ENCODE assay signal across 7 mouse cellular contexts in the genomic region with DNA sequence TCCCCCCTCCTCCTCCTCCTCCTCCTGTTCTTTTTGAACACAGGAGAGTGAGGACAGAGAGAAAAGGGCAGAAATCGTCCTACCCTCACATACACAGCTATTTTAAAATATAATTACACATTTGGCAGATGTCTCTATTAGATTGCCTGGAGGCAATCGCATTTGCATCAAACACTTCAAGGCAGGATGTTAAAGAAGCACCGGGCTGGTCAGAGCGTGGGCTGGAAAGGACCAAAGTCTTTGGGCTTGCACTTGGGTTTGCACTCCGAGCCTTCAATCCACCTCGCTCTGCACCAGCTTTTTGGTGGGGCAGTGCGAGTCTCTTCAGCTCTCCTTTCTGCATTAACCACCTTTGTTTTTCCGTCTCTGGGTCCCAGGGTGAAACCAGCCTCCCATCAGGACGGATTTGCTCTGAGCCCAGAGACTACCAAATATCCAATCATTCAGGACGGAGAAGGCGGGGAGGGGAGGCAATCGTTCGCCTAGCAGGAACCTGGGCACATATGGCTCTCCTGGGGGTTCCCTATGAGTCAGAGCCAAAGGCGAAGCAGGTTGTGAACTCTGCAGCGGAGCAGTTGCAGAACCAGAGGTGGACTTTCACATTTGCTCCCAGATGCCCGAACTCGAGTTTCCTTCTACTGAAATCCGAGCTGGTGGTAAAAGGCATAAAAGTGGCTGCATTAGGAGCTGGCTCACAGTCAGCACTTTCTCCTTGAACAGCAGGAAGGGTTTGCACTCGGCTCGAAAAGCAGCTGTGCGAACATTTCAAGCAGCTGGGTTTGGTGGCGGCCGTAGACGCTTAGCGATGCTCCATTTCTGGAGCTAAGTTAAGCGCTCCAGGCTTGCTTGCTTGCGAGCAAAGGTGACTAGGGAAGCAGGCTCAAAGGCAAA. TPM values are rescaled to one million over a fixed set of nuclear protein-coding genes. Genes with fewer than 3 reads are reported as not detected.
DNase-seq lines count a peak whose midpoint lies in the region; ATAC-seq and TF ChIP-seq lines count a peak whose summit lies in the region.

No protein-coding gene starts in this region.

- H3K9ac ChIP-seq in forebrain, embryonic 12.5 days: peak overlapping the region; percentile 45
- no peak overlapping the region; the same call in 1 of the 2 replicates for H3K9ac ChIP-seq in stomach, embryonic 14.5 days (replicated peaks; ENCODE audit: low read depth, low read length)

- H3K4me2 ChIP-seq in forebrain, embryonic 12.5 days: peak overlapping the region; percentile 73
- peak overlapping the region; percentile 72 for H3K4me2 ChIP-seq in stomach, embryonic 14.5 days (replicated peaks; ENCODE audit: low read depth, low read length)

- TF ChIP-seq CTCF in E14TG2a.4 (conservative IDR thresholded peaks at IDR 0.05; ENCODE audit: low read length): no peak

- H3K27me3 ChIP-seq in E14TG2a.4 (ENCODE audit: insufficient read depth, low read length): peaks cover 46% of the 10 kb centered on the region
- peaks cover 30% of the 10 kb centered on the region for H3K27me3 ChIP-seq in forebrain, embryonic 12.5 days
- H3K27me3 ChIP-seq in hindbrain, embryonic 10.5 days (ENCODE audit: insufficient read depth, poor library complexity, severe bottlenecking): peaks cover 38% of the 10 kb centered on the region
- H3K27me3 ChIP-seq in stomach, embryonic 14.5 days (ENCODE audit: control insufficient read depth, insufficient read depth, low read length): 0 out of 2 replicates have a peak, but pooled peaks cover 6% of the 10 kb centered on the region

- peaks cover 20% of the 10 kb centered on the region for H3K4me1 ChIP-seq in E14TG2a.4 (replicated peaks; ENCODE audit: low read depth, low read length)
- H3K4me1 ChIP-seq in forebrain, embryonic 12.5 days: peaks cover 20% of the 10 kb centered on the region
- H3K4me1 ChIP-seq in hindbrain, embryonic 10.5 days (replicated peaks): peaks cover 33% of the 10 kb centered on the region
- H3K4me1 ChIP-seq in stomach, embryonic 14.5 days (ENCODE audit: control insufficient read depth, insufficient read depth, low read length): peaks cover 7% of the 10 kb centered on the region

- WGBS in forebrain, embryonic 12.5 days: under 1% methylated on average over 27 of the region's 27 CpGs
- under 1% methylated on average over 27 of the region's 27 CpGs for WGBS in hindbrain, embryonic 10.5 days
- 3% methylated on average over 27 of the region's 27 CpGs for WGBS in stomach, embryonic 14.5 days

- H3K36me3 ChIP-seq in E14TG2a.4 (ENCODE audit: insufficient read depth, low read length): no peaks in the 10 kb centered on the region
- H3K36me3 ChIP-seq in forebrain, embryonic 12.5 days (replicated peaks): no peaks in the 10 kb centered on the region
- H3K36me3 ChIP-seq in hindbrain, embryonic 10.5 days: no peaks in the 10 kb centered on the region
- H3K36me3 ChIP-seq in stomach, embryonic 14.5 days (ENCODE audit: control insufficient read depth, insufficient read depth, low read length): no peaks in the 10 kb centered on the region

- no peak overlapping the region for H3K27ac ChIP-seq in forebrain, embryonic 12.5 days
- H3K27ac ChIP-seq in hindbrain, embryonic 10.5 days: 0 out of 2 replicates have a peak overlapping the region, but pooled peaks have one; percentile 29
- H3K27ac ChIP-seq in stomach, embryonic 14.5 days (ENCODE audit: low read length): peak overlapping the region; percentile 52; the same call in 1 of the 2 replicates

- peak; percentile 52 for ATAC-seq in activated CD4-positive, CD25-positive, alpha-beta regulatory T cell, adult 4 months
- no peak for ATAC-seq in forebrain, embryonic 12.5 days (ENCODE audit: low FRiP score)
- ATAC-seq in megakaryocyte progenitor cell, adult 5-6 weeks (replicated peaks; ENCODE audit: poor library complexity): peak; percentile 23; the same call in 1 of the 2 replicates
- peak; percentile 53; the same call in 1 of the 2 replicates for ATAC-seq in stomach, embryonic 14.5 days (ENCODE audit: insufficient number of reproducible peaks, insufficient read depth, low FRiP score, low read depth)

- peak; percentile 65 for DNase-seq in hindbrain, embryonic 10.5 days (ENCODE audit: low spot score)
- peak; percentile 9 to 13 for DNase-seq in left cerebral cortex, adult 18-20 months (ENCODE audit: low spot score in 2 of 2)

- H3K4me3 ChIP-seq in E14TG2a.4 (replicated peaks; ENCODE audit: low read length): peak overlapping the region; percentile 50
- H3K4me3 ChIP-seq in forebrain, embryonic 12.5 days (replicated peaks): peak overlapping the region; percentile 40
- H3K4me3 ChIP-seq in hindbrain, embryonic 10.5 days: peak overlapping the region; percentile 53
- peak overlapping the region; percentile 31 for H3K4me3 ChIP-seq in stomach, embryonic 14.5 days (ENCODE audit: low read depth, low read length)

- peaks cover 9% of the 10 kb centered on the region; the same call in 1 of the 2 replicates for H3K9me3 ChIP-seq in E14TG2a.4 (ENCODE audit: low read length)
- no peaks in the 10 kb centered on the region for H3K9me3 ChIP-seq in forebrain, embryonic 12.5 days
- peaks cover 2% of the 10 kb centered on the region; the same call in 1 of the 2 replicates for H3K9me3 ChIP-seq in hindbrain, embryonic 10.5 days
- H3K9me3 ChIP-seq in stomach, embryonic 14.5 days (ENCODE audit: control insufficient read depth, low read depth, low read length): no peaks in the 10 kb centered on the region; the same call in 1 of the 2 replicates

RNA-seq across cellular contexts. Expression of gene Cpm, which starts 58.1 kb away (rescaled TPM):
- 10 to 100 TPM; 19.3 to 23.3 TPM for polyA plus RNA-seq in activated CD4-positive, CD25-positive, alpha-beta regulatory T cell, adult 4 months (2017; shearing (Covaris generic))
- polyA plus RNA-seq in forebrain, embryonic 12.5 days (2016; fragmentation: Nextera tagmentation; extraction: Ambion mirVana): 5.2 and 6.5 TPM in 2 replicates
- 5.9 and 6.0 TPM in 2 replicates for polyA plus RNA-seq in hindbrain, embryonic 10.5 days (2016; fragmentation: Nextera tagmentation; extraction: Ambion mirVana)
- 1 to 10 TPM; 4.2 TPM for total RNA-seq in left cerebral cortex, adult 18-20 months (2021)
- not detected in 2 replicates for total RNA-seq in megakaryocyte progenitor cell, adult 5-6 weeks (2015)
- total RNA-seq in megakaryocyte progenitor cell, adult 5-6 weeks (2017): 0.17 TPM in 1 of 2 replicates, not detected in the other
- 89.1 and 95.8 TPM in 2 replicates for polyA plus RNA-seq in stomach, embryonic 14.5 days (2014; fragmentation: Nextera tagmentation; extraction: Ambion mirVana)
